Mouse (Mus musculus): ENCODE data around the gene Pdzrn4. TPM values are rescaled to one million over a fixed set of nuclear protein-coding genes. Genes with fewer than 3 reads are reported as not detected.

Gene Pdzrn4
- polyA plus RNA-seq, 1 experiment from 2014 or later: not detected

GRCm38 (mm10) chr15:92500276-92500838 lies 103.7 kb downstream of the Pdzrn4 start:
- in situ Hi-C loops (cut with MboI; ENCODE audit: low pct_unique_long_range_greater_than_20kb): no loop called here
- ATAC-seq (no peak), DNase-seq (ENCODE audit: low read depth, low spot score) (no peak)
- CTCF ChIA-PET: no interaction called here
- peaks cover 8% of the 10 kb centered on the region for H3K27me3 ChIP-seq
- no peak for TF ChIP-seq CTCF (IDR thresholded peaks at IDR 0.05)
- POLR2A ChIA-PET: no interaction called here

GRCm38 (mm10) chr15:92502797-92503196 lies 106.1 kb downstream of the Pdzrn4 start:
- no peak for TF ChIP-seq CTCF (IDR thresholded peaks at IDR 0.05)
- POLR2A ChIA-PET: no interaction called here
- H3K27me3 ChIP-seq: peaks cover 3% of the 10 kb centered on the region
- CTCF ChIA-PET: no interaction called here
- no peak for ATAC-seq
- DNase-seq (ENCODE audit: low read depth, low spot score): no peak
- in situ Hi-C loops (cut with MboI; ENCODE audit: low pct_unique_long_range_greater_than_20kb): no loop called here

GRCm38 (mm10) chr15:92509372-92509771 lies 112.7 kb downstream of the Pdzrn4 start:
- H3K27me3 ChIP-seq: peaks cover 8% of the 10 kb centered on the region
- ChIA-PET CTCF (no interaction called here), POLR2A (no interaction called here)
- no peak for TF ChIP-seq CTCF (IDR thresholded peaks at IDR 0.05)
- DNase-seq (ENCODE audit: low read depth, low spot score) (no peak), ATAC-seq (no peak)
- in situ Hi-C loops (cut with MboI; ENCODE audit: low pct_unique_long_range_greater_than_20kb): no loop called here

GRCm38 (mm10) chr15:92515651-92516050 lies 119.0 kb downstream of the Pdzrn4 start:
- in situ Hi-C loops (cut with MboI; ENCODE audit: low pct_unique_long_range_greater_than_20kb): no loop called here
- POLR2A ChIA-PET: no interaction called here
- peaks cover 25% of the 10 kb centered on the region for H3K27me3 ChIP-seq
- CTCF ChIA-PET: no interaction called here
- no peak for ATAC-seq
- TF ChIP-seq CTCF (IDR thresholded peaks at IDR 0.05): no peak
- DNase-seq (ENCODE audit: low read depth, low spot score): no peak

- in situ Hi-C loops (cut with MboI; ENCODE audit: low pct_unique_long_range_greater_than_20kb): no loop called here
- H3K27me3 ChIP-seq: peaks cover 37% of the 10 kb centered on the region
- DNase-seq (ENCODE audit: low read depth, low spot score): no peak
- TF ChIP-seq CTCF (IDR thresholded peaks at IDR 0.05): no peak
- ChIA-PET CTCF (interaction anchor here (1.3 kb wide), 1 partner anchor 90 kb away, joined by 4 read pairs; no protein-coding TSS in a partner anchor), POLR2A (no interaction called here)
- ATAC-seq: no peak
Observed at GRCm38 (mm10) chr15:92520677-92521225, 124.1 kb downstream of the Pdzrn4 start.

GRCm38 (mm10) chr15:92521686-92522085 lies 125.0 kb downstream of the Pdzrn4 start:
- in situ Hi-C loops (cut with MboI; ENCODE audit: low pct_unique_long_range_greater_than_20kb): no loop called here
- peaks cover 44% of the 10 kb centered on the region for H3K27me3 ChIP-seq
- CTCF ChIA-PET: no interaction called here
- POLR2A ChIA-PET: no interaction called here
- no peak for DNase-seq (ENCODE audit: low read depth, low spot score)
- no peak for ATAC-seq
- TF ChIP-seq CTCF (IDR thresholded peaks at IDR 0.05): no peak

GRCm38 (mm10) chr15:92524917-92525316 lies 128.2 kb downstream of the Pdzrn4 start:
- ATAC-seq (no peak), DNase-seq (ENCODE audit: low read depth, low spot score) (no peak)
- no peak for TF ChIP-seq CTCF (IDR thresholded peaks at IDR 0.05)
- ChIA-PET POLR2A (no interaction called here), CTCF (no interaction called here)
- in situ Hi-C loops (cut with MboI; ENCODE audit: low pct_unique_long_range_greater_than_20kb): no loop called here
- peaks cover 38% of the 10 kb centered on the region for H3K27me3 ChIP-seq

GRCm38 (mm10) chr15:92525416-92525815 lies 128.7 kb downstream of the Pdzrn4 start:
- DNase-seq (ENCODE audit: low read depth, low spot score) (no peak), ATAC-seq (no peak)
- POLR2A ChIA-PET: no interaction called here
- in situ Hi-C loops (cut with MboI; ENCODE audit: low pct_unique_long_range_greater_than_20kb): no loop called here
- no peak for TF ChIP-seq CTCF (IDR thresholded peaks at IDR 0.05)
- H3K27me3 ChIP-seq: peaks cover 38% of the 10 kb centered on the region
- CTCF ChIA-PET: no interaction called here

- ChIA-PET CTCF (no interaction called here), POLR2A (no interaction called here)
- TF ChIP-seq CTCF (IDR thresholded peaks at IDR 0.05): peak; percentile 57
- in situ Hi-C loops (cut with MboI; ENCODE audit: low pct_unique_long_range_greater_than_20kb): no loop called here
- no peak for ATAC-seq
- DNase-seq (ENCODE audit: low read depth, low spot score): no peak
- peaks cover 26% of the 10 kb centered on the region for H3K27me3 ChIP-seq
Observed at GRCm38 (mm10) chr15:92526731-92527130, 130.1 kb downstream of the Pdzrn4 start.

- DNase-seq (ENCODE audit: low read depth, low spot score) (no peak), ATAC-seq (no peak)
- TF ChIP-seq CTCF (IDR thresholded peaks at IDR 0.05): no peak
- in situ Hi-C loops (cut with MboI; ENCODE audit: low pct_unique_long_range_greater_than_20kb): no loop called here
- peaks cover 4% of the 10 kb centered on the region for H3K27me3 ChIP-seq
- ChIA-PET CTCF (no interaction called here), POLR2A (no interaction called here)
Observed at GRCm38 (mm10) chr15:92543252-92543651, 146.6 kb downstream of the Pdzrn4 start.

- in situ Hi-C loops (cut with MboI; ENCODE audit: low pct_unique_long_range_greater_than_20kb): no loop called here
- peaks cover 4% of the 10 kb centered on the region for H3K27me3 ChIP-seq
- POLR2A ChIA-PET: no interaction called here
- CTCF ChIA-PET: interaction anchor here (0.5 kb wide), 1 partner anchor 389 kb away, joined by 3 read pairs; no protein-coding TSS in a partner anchor
- TF ChIP-seq CTCF (IDR thresholded peaks at IDR 0.05): no peak
- DNase-seq (ENCODE audit: low read depth, low spot score) (no peak), ATAC-seq (no peak)
Observed at GRCm38 (mm10) chr15:92547294-92547911, 150.7 kb downstream of the Pdzrn4 start.
